Mouse (Mus musculus) hindbrain, postnatal 0 days (tissue): ENCODE data around the gene Nsmf. TPM values are rescaled to one million over a fixed set of nuclear protein-coding genes. Genes with fewer than 3 reads are reported as not detected.
A peak's percentile ranks its signal among the peaks of the same experiment; 100 is the strongest.

Experiments used
- ATAC-seq: fragments of 200-750 bp; cut with Nextera tagmentation; 2 replicates; pipeline ENCODE4 v1.8.0; 2017; ENCODE audit warnings: mild to moderate bottlenecking, moderate TSS enrichment, moderate library complexity
- DNase-seq: peaks from one replicate; pipeline ENCODE4 v3.0.0-alpha.2; 2015; ENCODE audit warnings: low spot score
- H3K27ac ChIP-seq: fragments of 300-500 bp; sonication (generic); 2 replicates; pipeline ENCODE4 v1.5.1; 2014; ENCODE audit warnings: mild to moderate bottlenecking
- H3K27me3 ChIP-seq: fragments of 300-500 bp; sonication (generic); 2 replicates; pipeline ENCODE4 v1.6.1; 2014; ENCODE audit warnings: low read length, mixed read lengths; ENCODE audit not compliant: insufficient read depth
- H3K36me3 ChIP-seq: fragments of 300-500 bp; sonication (generic); 2 replicates; pipeline ENCODE4 v1.6.1; 2014; ENCODE audit warnings: low read length, mixed read lengths; ENCODE audit not compliant: insufficient read depth
- H3K4me1 ChIP-seq: fragments of 300-500 bp; sonication (generic); 2 replicates; pipeline ENCODE4 v1.6.1; 2014; ENCODE audit warnings: antibody characterized with exemption, low read length, mixed read lengths; ENCODE audit not compliant: insufficient read depth
- H3K4me2 ChIP-seq: fragments of 300-500 bp; sonication (generic); 2 replicates; pipeline ENCODE4 v1.6.1; 2014; ENCODE audit warnings: low read depth, mild to moderate bottlenecking, low read length, moderate library complexity, mixed read lengths
- H3K4me3 ChIP-seq: fragments of 300-500 bp; sonication (generic); 2 replicates; pipeline ENCODE4 v1.5.1; 2014; ENCODE audit warnings: low read length
- H3K9ac ChIP-seq: fragments of 300-500 bp; sonication (generic); replicated peaks from 2 replicates; pipeline ENCODE4 v1.6.1; 2014; ENCODE audit warnings: mild to moderate bottlenecking, low read length, moderate library complexity, mixed read lengths
- H3K9me3 ChIP-seq: fragments of 300-500 bp; sonication (generic); 2 replicates; pipeline ENCODE4 v1.6.1; 2016; ENCODE audit warnings: low read length, mixed read lengths
- CTCF ChIP-seq: IDR thresholded peaks from 2 replicates; pipeline ENCODE4 v1.5.1; 2016; ENCODE audit warnings: antibody characterized with exemption, control low read depth, low read depth
- WGBS: fragments of 180-500 bp; shearing (Covaris S2); extraction: QIAGEN DNeasy Blood & Tissue Kit; methylation state at CpG from one replicate; pipeline ENCODE4 v1.1.7; 2014; 5-methylcytosine and 5-hydroxymethylcytosine counted together
- polyA plus RNA-seq: library from polyadenylated mRNA; unstranded; fragments of >200 nt; fragmentation: Nextera tagmentation; extraction: Ambion mirVana; gene quantifications from 2 replicates; pipeline ENCODE4 v1.2.1, GENCODE M21; 2015
- total RNA-seq: library from RNA; depleted of rRNA; stranded (reverse); fragments of >200 nt; gene quantifications from 2 replicates; pipeline ENCODE4 v1.2.3, GENCODE M21; 2014; rRNA removed

The Nsmf gene
- 254 and 279 TPM in 2 replicates for total RNA-seq
- 152 and 159 TPM in 2 replicates for polyA plus RNA-seq

DNA sequence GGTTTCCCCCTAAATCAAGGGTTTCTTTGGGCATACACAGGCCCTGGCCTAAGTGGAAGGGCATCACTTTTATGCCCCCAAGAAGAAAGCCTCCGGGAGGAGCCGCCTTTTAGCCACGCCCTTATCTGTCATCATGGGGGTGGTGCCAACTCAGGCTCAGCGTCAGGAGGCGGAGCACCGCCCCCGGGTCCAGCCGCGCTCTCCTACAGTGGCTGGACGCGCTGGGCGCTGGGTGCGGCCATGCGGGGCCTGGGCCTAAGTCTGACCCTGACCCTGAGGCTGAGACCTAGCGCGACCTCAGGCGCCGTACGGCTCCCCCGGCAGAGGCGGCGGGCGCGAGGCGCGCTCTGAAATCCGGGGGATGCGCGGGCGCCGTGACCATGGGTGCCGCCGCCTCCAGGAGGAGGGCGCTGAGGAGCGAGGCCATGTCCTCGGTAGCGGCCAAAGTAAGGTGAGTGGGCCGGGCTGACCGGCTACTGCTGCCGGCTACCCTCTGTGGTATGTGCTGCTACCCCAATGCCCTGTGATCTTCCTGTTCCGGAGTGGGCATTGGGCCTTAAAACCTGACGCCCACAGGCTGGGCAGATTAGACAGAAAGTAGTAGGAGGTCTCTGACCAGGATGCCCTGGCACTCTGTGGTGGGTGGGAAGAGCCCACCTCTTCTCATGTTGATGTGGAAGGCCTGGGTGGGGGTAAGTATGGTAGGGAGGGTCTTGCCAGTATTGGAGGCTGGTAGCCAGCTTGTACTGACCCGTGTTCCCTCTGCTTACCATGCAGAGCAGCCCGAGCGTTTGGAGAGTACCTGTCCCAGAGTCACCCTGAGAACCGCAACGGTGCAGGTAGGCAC lies at the start of gene Nsmf:
TSS of gene Nsmf (plus strand) at position 135 of the 847 bp plus-strand sequence.
- Histone ChIP-seq H3K36me3 (no peaks in the 10 kb centered on the region; the same call in 1 of the 2 replicates), H3K4me1 (peaks cover 11% of the 10 kb centered on the region), H3K9ac (peak within 1 kb of the TSS; percentile 88), H3K4me3 (peak within 1 kb of the TSS; percentile 77), H3K27me3 (no peaks in the 10 kb centered on the region), H3K4me2 (peak within 1 kb of the TSS; percentile 81), H3K9me3 (no peaks in the 10 kb centered on the region), H3K27ac (peak within 1 kb of the TSS; percentile 70)
- ATAC-seq (peak; percentile 83), DNase-seq (peak; percentile 90)
- TF ChIP-seq CTCF, result 0 out of 2 replicates have a peak, but pooled peaks have one; percentile 23
- WGBS, result 3% methylated on average over 47 of the region's 47 CpGs

DNA sequence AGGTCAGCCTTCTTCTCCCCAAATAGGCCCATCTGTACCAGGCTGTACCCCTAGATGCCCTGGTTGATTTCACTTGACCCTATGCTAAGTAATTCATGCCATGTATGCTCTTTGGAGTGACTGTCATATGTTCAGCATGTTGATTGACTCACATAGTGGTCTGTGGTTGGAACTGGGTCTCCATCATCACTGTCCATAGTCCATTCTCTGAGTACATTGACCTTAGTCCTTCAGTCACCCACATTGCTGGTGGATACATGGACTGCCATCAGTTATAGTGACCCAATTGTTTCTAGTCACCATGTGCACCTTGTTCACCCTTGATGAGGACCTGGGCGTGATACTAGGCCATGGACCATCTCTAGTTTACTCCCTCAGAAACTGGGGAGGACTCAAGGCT lies 47.4 kb upstream of the Nsmf start:
- no peak overlapping the region for H3K4me3 ChIP-seq
- DNase-seq (no peak), ATAC-seq (no peak)
- no peak overlapping the region for H3K4me2 ChIP-seq
- H3K9ac ChIP-seq, result no peak overlapping the region
- WGBS, result 92% methylated on average over 1 of the region's 1 CpGs
- H3K27me3 ChIP-seq, result no peaks in the 10 kb centered on the region
- H3K36me3 ChIP-seq, result no peaks in the 10 kb centered on the region
- no peaks in the 10 kb centered on the region for H3K4me1 ChIP-seq
- no peak for TF ChIP-seq CTCF
- no peaks in the 10 kb centered on the region for H3K9me3 ChIP-seq
- no peak overlapping the region for H3K27ac ChIP-seq

DNA sequence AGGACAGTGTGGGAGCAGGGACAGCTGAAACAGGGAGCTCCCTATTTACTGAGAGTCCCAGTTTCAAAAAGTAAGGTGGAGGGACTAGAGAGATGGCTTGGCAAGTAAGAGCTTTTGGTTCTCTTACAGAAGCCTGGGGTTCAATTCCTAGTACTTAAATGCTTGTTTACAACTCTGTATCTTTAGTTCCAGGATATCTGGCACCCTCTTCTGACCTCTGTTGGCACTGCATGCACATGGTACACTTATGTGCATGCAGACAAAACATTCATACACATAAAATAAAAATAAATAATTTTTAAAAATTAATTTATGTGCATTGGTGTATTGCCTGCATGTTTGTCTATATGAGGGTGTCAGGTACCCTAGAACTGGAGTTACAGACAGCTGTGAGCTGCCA lies 45.9 kb upstream of the Nsmf start:
- no peak overlapping the region for H3K9ac ChIP-seq
- no peak for TF ChIP-seq CTCF
- no peak for ATAC-seq
- DNase-seq, result no peak
- H3K4me2 ChIP-seq, result no peak overlapping the region
- no peaks in the 10 kb centered on the region for H3K27me3 ChIP-seq
- H3K36me3 ChIP-seq, result no peaks in the 10 kb centered on the region
- no peaks in the 10 kb centered on the region for H3K9me3 ChIP-seq
- no peaks in the 10 kb centered on the region for H3K4me1 ChIP-seq
- no peak overlapping the region for H3K27ac ChIP-seq
- no peak overlapping the region for H3K4me3 ChIP-seq

DNA sequence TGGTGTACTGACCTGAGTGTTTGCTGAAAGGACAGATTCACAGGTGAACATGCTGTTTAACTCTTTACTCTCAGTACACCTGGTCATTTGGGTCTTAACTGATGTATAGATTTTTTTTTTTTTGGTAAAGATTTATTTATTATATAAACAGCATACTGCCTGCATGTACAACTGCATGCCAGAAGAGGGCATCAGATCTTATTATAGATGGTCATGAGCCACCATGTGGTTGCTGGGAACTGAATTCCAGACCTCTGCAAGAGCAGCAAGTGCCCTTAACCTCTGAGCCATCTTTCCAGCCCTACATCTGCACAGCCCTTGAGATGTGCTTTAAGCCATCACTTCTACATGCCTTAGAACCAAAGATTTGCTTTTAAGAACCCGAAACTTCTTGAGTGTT lies 31.5 kb upstream of the Nsmf start:
- H3K4me2 ChIP-seq, result no peak overlapping the region
- WGBS, result 92% methylated on average over 1 of the region's 1 CpGs
- H3K27ac ChIP-seq, result no peak overlapping the region
- no peak overlapping the region for H3K4me3 ChIP-seq
- no peak for ATAC-seq
- TF ChIP-seq CTCF, result 0 out of 2 replicates have a peak, but pooled peaks have one; percentile 15
- H3K9me3 ChIP-seq, result no peaks in the 10 kb centered on the region
- no peaks in the 10 kb centered on the region for H3K27me3 ChIP-seq
- no peak for DNase-seq
- no peaks in the 10 kb centered on the region for H3K4me1 ChIP-seq
- H3K36me3 ChIP-seq, result no peaks in the 10 kb centered on the region
- H3K9ac ChIP-seq, result no peak overlapping the region

DNA sequence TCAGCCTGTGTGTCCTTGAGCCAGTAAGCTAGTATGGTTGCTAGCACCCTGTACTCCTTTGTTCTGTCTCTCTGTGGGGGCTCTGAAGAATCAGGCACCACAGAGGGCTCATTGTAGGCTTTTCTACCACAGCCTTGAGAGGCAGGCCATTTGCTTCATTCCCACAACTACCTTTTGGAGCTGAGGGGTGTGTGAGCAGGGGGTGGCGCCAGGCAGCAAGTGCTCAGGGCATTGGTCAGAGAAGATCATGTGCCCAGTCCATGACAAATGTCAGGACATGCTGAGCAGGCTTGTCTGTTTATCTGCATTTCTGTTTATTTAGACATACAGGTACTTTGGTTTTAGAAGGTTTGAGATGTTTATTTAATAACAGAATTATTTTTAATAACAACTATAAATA lies 29.0 kb upstream of the Nsmf start:
- H3K9ac ChIP-seq, result no peak overlapping the region
- no peaks in the 10 kb centered on the region for H3K9me3 ChIP-seq
- H3K4me1 ChIP-seq, result no peaks in the 10 kb centered on the region
- H3K4me3 ChIP-seq, result no peak overlapping the region
- DNase-seq (no peak), ATAC-seq (no peak)
- no peaks in the 10 kb centered on the region for H3K27me3 ChIP-seq
- H3K36me3 ChIP-seq, result no peaks in the 10 kb centered on the region
- WGBS, result 88% methylated on average over 1 of the region's 1 CpGs
- no peak for TF ChIP-seq CTCF
- H3K27ac ChIP-seq, result no peak overlapping the region
- no peak overlapping the region for H3K4me2 ChIP-seq

DNA sequence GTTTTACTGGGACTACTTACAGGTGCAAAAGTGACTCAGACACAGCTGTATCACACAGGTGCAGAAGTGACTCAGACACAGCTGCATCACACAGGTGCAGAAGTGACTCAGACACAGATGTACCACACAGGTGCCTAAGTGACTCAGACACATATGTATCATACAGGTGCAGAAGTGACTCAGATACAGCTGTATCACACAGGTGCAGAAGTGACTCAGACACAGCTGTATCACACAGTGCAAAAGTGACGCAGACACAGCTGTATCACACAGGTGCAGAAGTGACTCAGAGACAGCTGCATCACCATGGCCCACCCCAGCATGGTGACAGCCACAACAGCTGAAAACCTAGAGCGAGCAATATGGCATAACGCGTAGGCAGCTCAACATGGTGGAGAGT lies 19.2 kb upstream of the Nsmf start:
- no peak for DNase-seq
- no peaks in the 10 kb centered on the region for H3K4me1 ChIP-seq
- no peak overlapping the region for H3K4me3 ChIP-seq
- 89% methylated on average over 4 of the region's 4 CpGs for WGBS
- H3K27ac ChIP-seq, result no peak overlapping the region
- no peak for TF ChIP-seq CTCF
- H3K9ac ChIP-seq, result no peak overlapping the region
- H3K27me3 ChIP-seq, result no peaks in the 10 kb centered on the region
- no peaks in the 10 kb centered on the region for H3K9me3 ChIP-seq
- H3K36me3 ChIP-seq, result no peaks in the 10 kb centered on the region
- no peak for ATAC-seq
- H3K4me2 ChIP-seq, result no peak overlapping the region

DNA sequence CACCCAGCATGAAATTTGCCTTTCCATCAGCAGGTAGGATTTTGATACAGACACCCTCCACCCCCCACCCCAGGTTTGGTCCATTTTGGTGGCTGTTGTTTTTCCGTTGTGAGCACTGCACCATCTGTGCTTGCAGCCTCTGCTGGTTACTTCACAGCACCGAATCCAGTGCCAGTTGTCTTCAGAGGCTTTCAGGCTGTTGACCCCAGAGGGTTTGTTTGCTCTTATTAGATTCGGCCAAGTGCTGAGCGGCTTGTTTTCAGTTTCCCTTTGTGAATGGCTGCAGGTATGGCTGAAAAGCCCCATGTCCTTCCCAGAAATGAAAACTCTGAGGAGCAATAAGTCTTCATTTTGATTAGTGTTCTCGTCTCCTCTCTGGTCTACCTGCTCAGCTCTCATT lies 14.1 kb upstream of the Nsmf start:
- 83% methylated on average over 5 of the region's 5 CpGs for WGBS
- Histone ChIP-seq H3K9me3 (no peaks in the 10 kb centered on the region), H3K27me3 (no peaks in the 10 kb centered on the region), H3K4me1 (no peaks in the 10 kb centered on the region), H3K27ac (no peak overlapping the region), H3K4me2 (no peak overlapping the region), H3K36me3 (no peaks in the 10 kb centered on the region), H3K4me3 (no peak overlapping the region), H3K9ac (no peak overlapping the region)
- TF ChIP-seq CTCF, result no peak
- no peak for ATAC-seq
- DNase-seq, result no peak
